Mouse (Mus musculus) intestine, embryonic 14.5 days (tissue): ENCODE results near the gene Zfp820. TPM values are rescaled to one million over a fixed set of nuclear protein-coding genes. Genes with fewer than 3 reads are reported as not detected.

Experiments used
- polyA plus RNA-seq: library from polyadenylated mRNA; unstranded; fragments of >200 nt; fragmentation: Nextera tagmentation; extraction: Ambion mirVana; gene quantifications from 2 replicates; pipeline ENCODE4 v1.2.1, GENCODE M21; 2014

Gene Zfp820
- polyA plus RNA-seq, 1 experiment from 2014 or later, result 7.9 TPM

Other genes with a start within 250 kb of the Zfp820 start
- 3.9 and 5.1 TPM in 2 replicates for gene Zfp983, start 195.1 kb downstream of the Zfp820 start, polyA plus RNA-seq
- gene Gm10226, start 153.9 kb downstream of the Zfp820 start, polyA plus RNA-seq, result 4.5 and 8.1 TPM in 2 replicates
- gene Zfp760, start 138.0 kb downstream of the Zfp820 start, polyA plus RNA-seq, result 11.1 and 13.2 TPM in 2 replicates
- 4.6 and 7.8 TPM in 2 replicates for gene Zfp229, start 115.0 kb downstream of the Zfp820 start, polyA plus RNA-seq
- gene Zfp995, start 64.2 kb upstream of the Zfp820 start, polyA plus RNA-seq, result 7.6 and 9.1 TPM in 2 replicates
- gene Zfp942, start 116.7 kb upstream of the Zfp820 start, polyA plus RNA-seq, result 19.8 and 24.9 TPM in 2 replicates
- 15.3 and 17.0 TPM in 2 replicates for gene Zfp943, start 116.8 kb upstream of the Zfp820 start, polyA plus RNA-seq